Mouse (Mus musculus) kidney, embryonic 15.5 days (tissue): Measurements from ENCODE around the gene Kcne2. TPM values are rescaled to one million over a fixed set of nuclear protein-coding genes. Genes with fewer than 3 reads are reported as not detected.

ENCODE experiments used
- ATAC-seq: fragments of 200-750 bp; cut with Nextera tagmentation; replicated peaks from 2 replicates; pipeline ENCODE4 v1.8.0; 2017; ENCODE audit warnings: moderate TSS enrichment; ENCODE audit not compliant: low FRiP score
- H3K27ac ChIP-seq: fragments of 300-500 bp; sonication (generic); 2 replicates; pipeline ENCODE4 v1.5.1; 2015; ENCODE audit warnings: mild to moderate bottlenecking, inconsistent platforms
- H3K27me3 ChIP-seq: fragments of 300-500 bp; sonication (generic); 2 replicates; pipeline ENCODE4 v1.6.1; 2015; ENCODE audit warnings: inconsistent platforms
- H3K36me3 ChIP-seq: fragments of 300-500 bp; sonication (generic); 2 replicates; pipeline ENCODE4 v1.6.1; 2015; ENCODE audit warnings: inconsistent platforms
- H3K4me1 ChIP-seq: fragments of 300-500 bp; sonication (generic); 2 replicates; pipeline ENCODE4 v1.6.1; 2015; ENCODE audit warnings: inconsistent platforms
- H3K4me2 ChIP-seq: fragments of 300-500 bp; sonication (generic); 2 replicates; pipeline ENCODE4 v1.6.1; 2015; ENCODE audit warnings: moderate library complexity, mild to moderate bottlenecking, inconsistent platforms
- H3K4me3 ChIP-seq: fragments of 300-500 bp; sonication (generic); replicated peaks from 2 replicates; pipeline ENCODE4 v1.5.1; 2015; ENCODE audit warnings: mild to moderate bottlenecking, inconsistent platforms
- H3K9ac ChIP-seq: fragments of 300-500 bp; sonication (generic); 2 replicates; pipeline ENCODE4 v1.6.1; 2015; ENCODE audit warnings: mild to moderate bottlenecking, inconsistent platforms
- H3K9me3 ChIP-seq: fragments of 300-500 bp; sonication (generic); replicated peaks from 2 replicates; pipeline ENCODE4 v1.6.1; 2016; ENCODE audit warnings: inconsistent platforms
- WGBS: fragments of 180-500 bp; shearing (Covaris S2); methylation state at CpG from one replicate; pipeline ENCODE4 v1.1.7; 2015; ENCODE audit warnings: mixed read lengths; 5-methylcytosine and 5-hydroxymethylcytosine counted together
- polyA plus RNA-seq: library from polyadenylated mRNA; unstranded; fragments of >200 nt; fragmentation: Nextera tagmentation; extraction: Ambion mirVana; gene quantifications from 2 replicates; pipeline ENCODE4 v1.2.1, GENCODE M21; 2015

Gene Kcne2
- polyA plus RNA-seq, 1 experiment from 2014 or later = 0.27 TPM

DNA sequence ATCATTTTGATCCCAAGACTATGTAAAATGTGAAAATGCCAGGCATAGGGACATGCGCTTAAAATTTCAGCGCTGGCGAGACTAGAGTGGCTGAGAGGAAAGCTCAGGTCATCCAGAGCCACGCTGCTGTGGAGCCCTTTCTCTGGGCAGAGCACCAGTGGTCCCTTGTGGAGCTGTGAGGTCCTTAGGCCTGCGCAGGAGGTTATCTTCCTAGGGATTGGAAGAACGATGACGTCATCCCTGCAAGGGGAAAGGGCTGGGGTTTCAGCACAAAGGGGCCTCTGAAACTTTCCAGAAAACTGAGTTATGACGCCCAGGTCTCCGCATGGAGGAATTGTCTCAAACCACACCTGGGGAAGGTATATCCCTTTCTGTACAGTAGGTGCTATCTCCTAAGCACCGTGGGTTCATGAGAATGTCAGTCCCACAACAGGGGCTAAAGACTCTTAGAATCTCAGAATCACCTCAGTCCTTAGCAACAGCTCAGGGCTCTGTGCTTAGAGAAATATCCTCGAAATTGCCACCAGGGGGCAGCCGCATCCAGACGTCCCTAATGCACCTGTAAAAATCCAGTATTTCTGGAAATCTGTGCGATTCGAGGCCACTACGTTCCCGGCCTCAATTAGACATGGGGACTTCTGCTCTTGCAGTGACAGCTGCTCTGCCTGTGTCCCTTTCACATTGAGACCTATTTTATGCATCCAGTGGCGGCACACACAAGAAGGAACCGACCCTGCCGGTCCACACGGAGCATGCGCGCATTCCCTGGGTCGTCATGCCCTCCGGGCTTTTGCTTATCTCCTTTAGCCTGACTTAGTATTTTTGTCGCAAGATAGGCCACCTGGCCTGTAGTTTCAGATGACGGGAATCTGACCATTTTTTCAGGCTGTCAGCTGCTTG lies 48.7 kb downstream of the Kcne2 start:
- no peak overlapping the region for H3K9ac ChIP-seq
- peak overlapping the region; percentile 28 for H3K4me3 ChIP-seq
- H3K4me2 ChIP-seq = peak overlapping the region; percentile 56
- 26% methylated on average over 27 of the region's 27 CpGs for WGBS
- H3K36me3 ChIP-seq = no peaks in the 10 kb centered on the region
- peaks cover under 1% of the 10 kb centered on the region; the same call in 1 of the 2 replicates for H3K27me3 ChIP-seq
- no peak overlapping the region for H3K27ac ChIP-seq
- ATAC-seq = peak; percentile 49
- H3K4me1 ChIP-seq = peaks cover 26% of the 10 kb centered on the region
- H3K9me3 ChIP-seq = no peaks in the 10 kb centered on the region

DNA sequence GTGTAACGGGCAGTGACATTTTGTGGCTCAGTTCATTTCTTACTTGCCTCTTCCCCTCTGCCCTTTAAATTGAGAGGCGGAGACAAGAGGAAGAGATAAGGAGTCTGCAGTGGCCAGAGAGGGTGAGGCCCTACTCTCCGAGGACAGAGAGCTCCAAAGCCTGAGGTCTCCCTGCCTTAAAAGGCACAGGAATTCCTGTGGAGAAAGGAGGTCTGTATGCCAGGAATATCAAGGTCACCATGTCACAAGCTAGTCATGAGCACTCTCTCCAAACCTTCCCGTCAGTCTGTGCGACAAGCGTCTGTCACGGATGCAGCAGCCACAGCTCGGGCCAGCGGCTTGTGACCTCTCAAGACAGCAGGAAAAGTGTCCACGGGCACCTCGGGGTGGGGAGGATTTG lies 53.0 kb downstream of the Kcne2 start:
- H3K9me3 ChIP-seq = no peaks in the 10 kb centered on the region
- no peak for ATAC-seq
- 55% methylated on average over 11 of the region's 11 CpGs for WGBS
- H3K36me3 ChIP-seq = no peaks in the 10 kb centered on the region
- H3K4me3 ChIP-seq = no peak overlapping the region
- H3K4me2 ChIP-seq = no peak overlapping the region
- H3K27me3 ChIP-seq = no peaks in the 10 kb centered on the region
- no peak overlapping the region for H3K9ac ChIP-seq
- peaks cover 15% of the 10 kb centered on the region for H3K4me1 ChIP-seq
- H3K27ac ChIP-seq = no peak overlapping the region

DNA sequence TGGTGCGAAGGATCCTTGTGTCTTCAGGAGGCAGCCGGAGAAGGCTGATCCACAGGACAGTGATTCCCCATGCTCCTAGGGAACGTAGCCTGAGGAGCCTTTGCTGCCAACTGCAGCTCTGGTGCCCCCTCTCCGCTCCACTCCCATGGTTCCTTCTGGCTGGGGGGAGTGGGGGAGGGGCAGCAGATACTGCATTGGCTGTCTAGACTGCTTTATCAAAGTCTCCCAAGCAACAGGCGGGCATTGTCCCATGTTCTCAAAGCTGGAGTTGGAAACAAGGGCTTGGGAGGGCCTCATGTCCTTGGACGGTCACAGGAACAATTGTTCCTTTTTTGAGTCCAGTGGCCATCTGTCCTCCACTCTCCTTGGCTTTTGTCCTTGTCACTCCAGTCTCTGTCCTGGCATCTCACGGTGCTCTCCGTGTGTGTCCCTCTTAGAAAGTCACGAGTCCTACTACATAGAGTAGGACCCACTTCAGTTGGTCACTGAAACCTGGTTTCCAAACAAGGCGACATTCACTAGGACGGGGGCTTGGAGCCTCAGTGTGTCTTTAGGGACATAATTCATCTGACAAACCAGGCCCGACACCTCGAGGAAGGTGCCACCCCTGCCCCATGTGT lies 54.2 kb downstream of the Kcne2 start:
- no peak overlapping the region for H3K4me2 ChIP-seq
- WGBS = 80% methylated on average over 13 of the region's 13 CpGs

More for the DNA sequence above, 54.2 kb downstream of the Kcne2 start:
- H3K9ac ChIP-seq = no peak overlapping the region
- ATAC-seq = no peak
- H3K4me3 ChIP-seq = no peak overlapping the region
- H3K27ac ChIP-seq = no peak overlapping the region
- peaks cover 4% of the 10 kb centered on the region for H3K4me1 ChIP-seq
- H3K27me3 ChIP-seq = no peaks in the 10 kb centered on the region
- no peaks in the 10 kb centered on the region for H3K9me3 ChIP-seq
- no peaks in the 10 kb centered on the region for H3K36me3 ChIP-seq

Other genes starting within 250 kb of the Kcne2 start
- 151 and 166 TPM in 2 replicates for gene Mrps6, start 234.1 kb upstream of the Kcne2 start, polyA plus RNA-seq
- 0.29 TPM in 1 of 2 replicates, not detected in the other for gene Gm49711, start 234.1 kb upstream of the Kcne2 start, polyA plus RNA-seq
- gene Slc5a3, start 234.1 kb upstream of the Kcne2 start, polyA plus RNA-seq = 9.5 and 10.5 TPM in 2 replicates
- gene Smim11, start 8.9 kb downstream of the Kcne2 start, polyA plus RNA-seq = 126 and 141 TPM in 2 replicates
- not detected in 2 replicates for gene Fam243, start 29.1 kb downstream of the Kcne2 start, polyA plus RNA-seq
- 1.8 and 2.0 TPM in 2 replicates for gene Kcne1, start 67.1 kb downstream of the Kcne2 start, polyA plus RNA-seq
- 26.5 and 27.0 TPM in 2 replicates for gene Rcan1, start 178.5 kb downstream of the Kcne2 start, polyA plus RNA-seq
- 7.5 and 8.0 TPM in 2 replicates for gene Clic6, start 193.3 kb downstream of the Kcne2 start, polyA plus RNA-seq